Mouse (Mus musculus): ENCODE data around the gene Gde1. TPM values are rescaled to one million over a fixed set of nuclear protein-coding genes. Genes with fewer than 3 reads are reported as not detected.

The Gde1 gene
- total and polyA plus RNA-seq, 3 experiments = 109 to 211 (median 113) TPM

DNA sequence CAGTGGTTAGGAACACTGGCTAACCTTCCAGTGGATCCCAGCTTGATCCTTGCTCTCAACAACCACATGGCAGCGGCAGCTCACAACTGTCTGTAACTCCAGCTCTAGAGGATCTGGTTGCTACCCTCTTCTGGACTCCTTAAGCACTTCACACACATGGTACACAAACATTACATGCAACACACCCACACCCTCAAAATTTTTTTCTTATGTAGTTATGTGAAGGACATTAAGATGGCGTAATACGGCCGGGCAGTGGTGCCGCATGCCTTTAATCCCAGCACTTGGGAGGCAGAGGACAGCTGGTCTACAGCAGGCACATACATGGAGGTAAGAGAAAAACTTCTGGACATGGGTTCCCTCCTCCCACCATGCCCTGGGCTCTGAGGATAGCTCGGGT, 9.4 kb downstream of the Gde1 start:
- no peak overlapping the region for H3K27ac ChIP-seq (ENCODE audit: insufficient read depth, low read depth)

DNA sequence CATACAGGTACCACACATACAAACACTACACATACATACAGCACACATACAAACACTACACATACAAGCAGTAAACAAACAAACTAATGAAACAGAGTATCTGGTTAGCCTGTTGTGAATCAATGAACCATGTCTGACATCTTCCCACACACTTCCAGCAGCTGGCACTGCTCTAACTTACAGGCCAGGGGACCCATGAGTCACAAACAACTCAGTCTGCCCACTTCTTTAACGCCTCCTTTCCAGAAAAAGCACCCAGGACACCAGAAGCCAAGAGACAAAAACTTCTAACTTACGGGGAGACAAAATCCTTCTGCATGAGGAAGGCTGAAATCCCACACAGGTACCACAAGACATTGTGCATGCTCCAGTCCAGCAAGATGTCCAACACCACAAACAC, 14.3 kb downstream of the Gde1 start:
- TF ChIP-seq TBP (conservative IDR thresholded peaks at IDR 0.05; ENCODE audit: low read depth, low read length) (no peak), JUND (conservative IDR thresholded peaks at IDR 0.05; ENCODE audit: low read depth, low read length) (no peak), EP300 (IDR thresholded peaks at IDR 0.05; ENCODE audit: low read length) (no peak), ZKSCAN1 (IDR thresholded peaks at IDR 0.05; ENCODE audit: borderline replicate concordance, low read depth, low read length) (no peak), USF2 (conservative IDR thresholded peaks at IDR 0.05; ENCODE audit: low read depth, low read length) (no peak), GABPA (IDR thresholded peaks at IDR 0.05; ENCODE audit: insufficient replicate concordance, low read depth, low read length) (no peak), IRF4 (IDR thresholded peaks at IDR 0.05; ENCODE audit: low read depth, low read length) (no peak), CTCF (conservative IDR thresholded peaks at IDR 0.05 in 1 of 2, IDR thresholded peaks at IDR 0.05 in 1 of 2; ENCODE audit: low read depth in 2 of 2, low read length in 2 of 2) (no peak), POLR2AphosphoS2 (IDR thresholded peaks at IDR 0.05; ENCODE audit: low read depth, low read length) (no peak), MAX (IDR thresholded peaks at IDR 0.05; ENCODE audit: low read length) (no peak), CHD2 (IDR thresholded peaks at IDR 0.05; ENCODE audit: low read length) (no peak), MAFK (IDR thresholded peaks at IDR 0.05; ENCODE audit: insufficient replicate concordance, low read length) (no peak), ZNF384 (IDR thresholded peaks at IDR 0.05; ENCODE audit: low read depth, low read length) (no peak)
- Histone ChIP-seq H3K4me3 (replicated peaks in 1 of 3; ENCODE audit: low read depth in 2 of 3, low read length in 2 of 3, poor library complexity in 1 of 3) (no peak overlapping the region), H3K9ac (ENCODE audit: insufficient read depth, low read depth) (no peak overlapping the region), H3K79me2 (replicated peaks; ENCODE audit: control insufficient read depth, extremely low read depth, insufficient read depth, poor library complexity, severe bottlenecking) (no peaks in the 10 kb centered on the region), H3K36me3 (replicated peaks in 1 of 2; ENCODE audit: control insufficient read depth in 1 of 2, insufficient read depth in 1 of 2, low read length in 1 of 2) (peaks cover 68 to 88% of the 10 kb centered on the region in 2 experiments), H3K27ac (ENCODE audit: insufficient read depth, low read depth) (no peak overlapping the region), H3K4me1 (ENCODE audit: control insufficient read depth in 1 of 2, insufficient read depth in 2 of 2) (peaks cover 0 to 5% of the 10 kb centered on the region in 2 experiments; a peak in 1 of 4 replicates), H3K4me2 (ENCODE audit: insufficient read depth, low read depth, poor library complexity, severe bottlenecking) (no peak overlapping the region), H3K9me3 (replicated peaks; ENCODE audit: low read length) (no peaks in the 10 kb centered on the region), H3K27me3 (replicated peaks) (no peaks in the 10 kb centered on the region)
- dilution Hi-C loops (cut with MboI; ENCODE audit: extremely low pct_ligation_motif_present, extremely low pct_unique_long_range_greater_than_20kb, low sequenced_read_pairs) = no loop called here
- no peak for DNase-seq (ENCODE audit: extremely low read depth)
- in situ Hi-C loops (cut with MboI; ENCODE audit: low pct_ligation_motif_present, low pct_unique_long_range_greater_than_20kb, low sequenced_read_pairs) = no loop called here

More for the DNA sequence above, 9.4 kb downstream of the Gde1 start:
- Histone ChIP-seq H3K4me3 (replicated peaks in 1 of 3; ENCODE audit: low read depth in 2 of 3, low read length in 2 of 3, poor library complexity in 1 of 3) (no peak overlapping the region), H3K4me2 (ENCODE audit: insufficient read depth, low read depth, poor library complexity, severe bottlenecking) (no peak overlapping the region), H3K79me2 (replicated peaks; ENCODE audit: control insufficient read depth, extremely low read depth, insufficient read depth, poor library complexity, severe bottlenecking) (peaks cover 23% of the 10 kb centered on the region), H3K9ac (ENCODE audit: insufficient read depth, low read depth) (no peak overlapping the region), H3K9me3 (replicated peaks; ENCODE audit: low read length) (no peaks in the 10 kb centered on the region), H3K4me1 (ENCODE audit: control insufficient read depth in 1 of 2, insufficient read depth in 2 of 2) (peaks cover 4 to 17% of the 10 kb centered on the region in 2 experiments), H3K36me3 (replicated peaks in 1 of 2; ENCODE audit: control insufficient read depth in 1 of 2, insufficient read depth in 1 of 2, low read length in 1 of 2) (peaks cover 61 to 86% of the 10 kb centered on the region in 2 experiments), H3K27me3 (replicated peaks) (no peaks in the 10 kb centered on the region)
- DNase-seq (ENCODE audit: extremely low read depth) = no peak
- TF ChIP-seq JUND (conservative IDR thresholded peaks at IDR 0.05; ENCODE audit: low read depth, low read length) (no peak), GABPA (IDR thresholded peaks at IDR 0.05; ENCODE audit: insufficient replicate concordance, low read depth, low read length) (no peak), ETS1 (conservative IDR thresholded peaks at IDR 0.05; ENCODE audit: low read depth, low read length) (no peak), USF2 (conservative IDR thresholded peaks at IDR 0.05; ENCODE audit: low read depth, low read length) (no peak), ZKSCAN1 (IDR thresholded peaks at IDR 0.05; ENCODE audit: borderline replicate concordance, low read depth, low read length) (no peak), POLR2A (IDR thresholded peaks at IDR 0.05; ENCODE audit: low read depth, low read length) (no peak), CHD1 (IDR thresholded peaks at IDR 0.05; ENCODE audit: low read depth, low read length) (no peak), CTCF (conservative IDR thresholded peaks at IDR 0.05 in 1 of 2, IDR thresholded peaks at IDR 0.05 in 1 of 2; ENCODE audit: low read depth in 2 of 2, low read length in 2 of 2) (no peak)
- dilution Hi-C loops (cut with MboI; ENCODE audit: extremely low pct_ligation_motif_present, extremely low pct_unique_long_range_greater_than_20kb, low sequenced_read_pairs) (no loop called here), in situ Hi-C loops (cut with MboI; ENCODE audit: low pct_ligation_motif_present, low pct_unique_long_range_greater_than_20kb, low sequenced_read_pairs) (no loop called here)

All from CH12.LX (cell line).